Mouse (Mus musculus): ENCODE results near the gene Ddi2.

- no peak for TF ChIP-seq CTCF (IDR thresholded peaks at IDR 0.05; ENCODE audit: low read depth)
- no peak for TF ChIP-seq EP300 (IDR thresholded peaks at IDR 0.05; ENCODE audit: low read depth)
Observed at GRCm38 (mm10) chr4:141641961-141642811, 81.0 kb downstream of the Ddi2 start.

All from liver, postnatal 0 days (tissue).